Mouse (Mus musculus): ENCODE results near the gene Paqr5. TPM values are rescaled to one million over a fixed set of nuclear protein-coding genes. Genes with fewer than 3 reads are reported as not detected.

The Paqr5 gene
- polyA plus RNA-seq, 1 experiment: not detected

GRCm38 (mm10) chr9:61982940-61983620 is 43.6 kb downstream of the Paqr5 start:
- TF ChIP-seq GATA1 (IDR thresholded peaks at IDR 0.05; ENCODE audit: low read length): no peak

GRCm38 (mm10) chr9:61981876-61982275 is 44.8 kb downstream of the Paqr5 start:
- TF ChIP-seq GATA1 (IDR thresholded peaks at IDR 0.05; ENCODE audit: low read length): no peak

- no peak for TF ChIP-seq GATA1 (IDR thresholded peaks at IDR 0.05; ENCODE audit: low read length)
Measured at GRCm38 (mm10) chr9:61979983-61980382, 46.7 kb downstream of the Paqr5 start.

- TF ChIP-seq GATA1 (IDR thresholded peaks at IDR 0.05; ENCODE audit: low read length): no peak
Measured at GRCm38 (mm10) chr9:61977258-61977945, 49.3 kb downstream of the Paqr5 start.

- no peak for TF ChIP-seq GATA1 (IDR thresholded peaks at IDR 0.05; ENCODE audit: low read length)
Measured at GRCm38 (mm10) chr9:61972031-61972430, 54.6 kb downstream of the Paqr5 start.

- TF ChIP-seq GATA1 (IDR thresholded peaks at IDR 0.05; ENCODE audit: low read length): no peak
Measured at GRCm38 (mm10) chr9:61971045-61971444, 55.6 kb downstream of the Paqr5 start.

- no peak for TF ChIP-seq GATA1 (IDR thresholded peaks at IDR 0.05; ENCODE audit: low read length)
Measured at GRCm38 (mm10) chr9:61967357-61967756, 59.3 kb downstream of the Paqr5 start.

- no peak for TF ChIP-seq GATA1 (IDR thresholded peaks at IDR 0.05; ENCODE audit: low read length)
Measured at GRCm38 (mm10) chr9:61965987-61966386, 60.7 kb downstream of the Paqr5 start.

GRCm38 (mm10) chr9:61965411-61965930 is 61.2 kb downstream of the Paqr5 start:
- TF ChIP-seq GATA1 (IDR thresholded peaks at IDR 0.05; ENCODE audit: low read length): no peak

- TF ChIP-seq GATA1 (IDR thresholded peaks at IDR 0.05; ENCODE audit: low read length): no peak
Measured at GRCm38 (mm10) chr9:61963356-61963755, 63.3 kb downstream of the Paqr5 start.

- no peak for TF ChIP-seq GATA1 (IDR thresholded peaks at IDR 0.05; ENCODE audit: low read length)
Measured at GRCm38 (mm10) chr9:61961181-61961580, 65.5 kb downstream of the Paqr5 start.

GRCm38 (mm10) chr9:61960753-61961152 is 65.9 kb downstream of the Paqr5 start:
- no peak for TF ChIP-seq GATA1 (IDR thresholded peaks at IDR 0.05; ENCODE audit: low read length)

- no peak for TF ChIP-seq GATA1 (IDR thresholded peaks at IDR 0.05; ENCODE audit: low read length)
Measured at GRCm38 (mm10) chr9:61959921-61960569, 66.6 kb downstream of the Paqr5 start.

- TF ChIP-seq GATA1 (IDR thresholded peaks at IDR 0.05; ENCODE audit: low read length): no peak
Measured at GRCm38 (mm10) chr9:61954707-61955106, 71.9 kb downstream of the Paqr5 start.

- TF ChIP-seq GATA1 (IDR thresholded peaks at IDR 0.05; ENCODE audit: low read length): no peak
Measured at GRCm38 (mm10) chr9:61952241-61952640, 74.4 kb downstream of the Paqr5 start.

Measured in G1E-ER4 (cell line).